Mouse (Mus musculus): ENCODE data around the gene Krt81. TPM values are rescaled to one million over a fixed set of nuclear protein-coding genes. Genes with fewer than 3 reads are reported as not detected.

Krt81 gene
- polyA plus RNA-seq, 1 experiment: not detected

DNA sequence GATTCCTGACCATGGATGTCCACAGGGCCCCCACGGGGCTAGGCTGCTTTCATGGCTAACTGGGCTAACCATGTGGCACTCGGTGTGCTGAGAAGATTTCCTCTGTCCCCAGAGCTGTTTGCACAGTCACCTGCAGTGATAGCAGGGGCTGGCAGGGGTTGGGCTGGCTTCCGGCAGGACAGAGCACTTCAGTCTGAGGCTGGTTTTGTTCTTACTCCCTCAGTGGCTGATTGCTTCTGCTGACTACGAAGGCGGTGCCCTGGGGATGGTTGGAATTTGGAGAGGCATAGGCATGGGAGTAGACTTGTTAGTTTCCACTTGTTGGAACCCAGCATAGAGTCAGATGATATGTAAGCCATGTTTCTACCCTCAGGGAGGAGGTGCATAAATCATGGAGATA, 38.6 kb downstream of the Krt81 start:
- TF ChIP-seq CTCF (IDR thresholded peaks at IDR 0.05; ENCODE audit: insufficient read depth, low read length) (no peak), POLR2A (IDR thresholded peaks at IDR 0.05; ENCODE audit: borderline replicate concordance, extremely low read depth, low read depth, low read length) (no peak)
- no peak overlapping the region for H3K4me3 ChIP-seq (replicated peaks; ENCODE audit: extremely low read depth, low read depth, low read length)
- DNase-seq: no peak
- no peaks in the 10 kb centered on the region for H3K4me1 ChIP-seq (ENCODE audit: control insufficient read depth, insufficient read depth, low read length)
- WGBS: 24% methylated on average over 5 of the region's 5 CpGs

- no peak for TF ChIP-seq CTCF (IDR thresholded peaks at IDR 0.05; ENCODE audit: insufficient read depth, low read length)
- TF ChIP-seq POLR2A (IDR thresholded peaks at IDR 0.05; ENCODE audit: borderline replicate concordance, extremely low read depth, low read depth, low read length): no peak
- H3K4me1 ChIP-seq (ENCODE audit: control insufficient read depth, insufficient read depth, low read length): no peaks in the 10 kb centered on the region
- 49% methylated on average over 6 of the region's 6 CpGs for WGBS
- H3K4me3 ChIP-seq (replicated peaks; ENCODE audit: extremely low read depth, low read depth, low read length): no peak overlapping the region
- no peak for DNase-seq
These were observed 42.6 kb downstream of the Krt81 start for GRCm38 (mm10) chr15:101420903-101421302.

DNA sequence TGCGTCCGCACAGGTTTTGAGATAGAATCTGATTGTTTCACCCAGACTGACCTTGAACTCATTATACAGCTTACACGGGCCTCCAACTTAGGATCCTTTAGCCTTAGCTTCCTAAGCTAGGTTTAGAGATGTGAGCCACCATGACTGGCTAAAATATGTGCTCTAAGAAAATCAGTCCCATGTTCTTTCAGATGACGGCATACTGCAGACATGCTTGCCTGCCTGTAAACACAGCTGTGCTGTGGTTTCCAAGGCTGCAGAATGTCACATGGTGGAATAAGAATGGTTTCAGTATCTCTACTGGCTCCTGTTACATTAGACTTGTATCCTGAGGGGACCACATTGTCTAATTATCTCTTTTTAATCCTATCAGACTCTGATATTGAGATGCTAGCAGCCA, 44.6 kb downstream of the Krt81 start:
- no peak overlapping the region for H3K4me3 ChIP-seq (replicated peaks; ENCODE audit: extremely low read depth, low read depth, low read length)
- no peaks in the 10 kb centered on the region for H3K4me1 ChIP-seq (ENCODE audit: control insufficient read depth, insufficient read depth, low read length)
- WGBS: 76% methylated on average over 4 of the region's 4 CpGs
- TF ChIP-seq CTCF (IDR thresholded peaks at IDR 0.05; ENCODE audit: insufficient read depth, low read length) (no peak), POLR2A (IDR thresholded peaks at IDR 0.05; ENCODE audit: borderline replicate concordance, extremely low read depth, low read depth, low read length) (no peak)
- no peak for DNase-seq

GRCm38 (mm10) chr15:101414807-101415565, 48.6 kb downstream of the Krt81 start:
- no peaks in the 10 kb centered on the region for H3K4me1 ChIP-seq (ENCODE audit: control insufficient read depth, insufficient read depth, low read length)
- WGBS: 43% methylated on average over 11 of the region's 11 CpGs

DNA sequence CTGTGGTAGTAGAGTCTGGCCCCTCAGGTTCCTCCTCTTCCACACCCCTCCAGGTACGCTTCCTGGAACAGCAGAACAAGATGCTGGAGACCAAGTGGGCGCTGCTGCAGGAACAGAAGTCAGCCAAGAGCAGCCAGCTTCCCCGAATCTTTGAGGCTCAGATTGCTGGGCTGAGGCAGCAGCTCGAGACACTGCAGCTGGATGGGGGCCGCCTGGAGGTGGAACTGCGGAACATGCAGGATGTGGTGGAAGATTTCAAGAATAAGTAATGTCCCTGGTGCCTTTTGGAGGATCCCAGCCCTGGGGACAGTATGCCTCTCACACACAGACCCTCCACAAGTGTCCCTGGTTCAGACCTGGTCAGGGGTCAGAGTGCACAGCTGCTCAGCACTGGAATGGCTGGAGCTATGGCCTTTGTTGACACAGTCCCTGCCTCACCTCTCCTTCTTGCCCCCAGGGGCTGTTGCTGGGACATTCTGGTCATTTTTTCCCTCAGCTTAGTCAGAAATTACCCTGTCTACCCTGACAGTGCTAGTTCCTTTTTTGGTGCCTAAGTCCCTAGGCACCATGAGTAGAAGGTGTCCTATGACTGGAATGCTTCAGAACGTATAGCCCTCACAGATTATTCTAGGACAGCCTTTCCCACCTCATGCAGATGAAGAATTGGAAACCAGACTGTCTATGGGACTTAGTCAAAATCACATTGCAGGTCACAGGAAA, 49.5 kb downstream of the Krt81 start:
- no peak for DNase-seq
- no peaks in the 10 kb centered on the region for H3K4me1 ChIP-seq (ENCODE audit: control insufficient read depth, insufficient read depth, low read length)
- no peak overlapping the region for H3K4me3 ChIP-seq (replicated peaks; ENCODE audit: extremely low read depth, low read depth, low read length)
- TF ChIP-seq CTCF (IDR thresholded peaks at IDR 0.05; ENCODE audit: insufficient read depth, low read length) (no peak), POLR2A (IDR thresholded peaks at IDR 0.05; ENCODE audit: borderline replicate concordance, extremely low read depth, low read depth, low read length) (no peak)
- WGBS: 38% methylated on average over 7 of the region's 7 CpGs

More at GRCm38 (mm10) chr15:101414807-101415565, 48.6 kb downstream of the Krt81 start:
- DNase-seq: no peak
- no peak overlapping the region for H3K4me3 ChIP-seq (replicated peaks; ENCODE audit: extremely low read depth, low read depth, low read length)
- TF ChIP-seq CTCF (IDR thresholded peaks at IDR 0.05; ENCODE audit: insufficient read depth, low read length): no peak
- TF ChIP-seq POLR2A (IDR thresholded peaks at IDR 0.05; ENCODE audit: borderline replicate concordance, extremely low read depth, low read depth, low read length): no peak

DNA sequence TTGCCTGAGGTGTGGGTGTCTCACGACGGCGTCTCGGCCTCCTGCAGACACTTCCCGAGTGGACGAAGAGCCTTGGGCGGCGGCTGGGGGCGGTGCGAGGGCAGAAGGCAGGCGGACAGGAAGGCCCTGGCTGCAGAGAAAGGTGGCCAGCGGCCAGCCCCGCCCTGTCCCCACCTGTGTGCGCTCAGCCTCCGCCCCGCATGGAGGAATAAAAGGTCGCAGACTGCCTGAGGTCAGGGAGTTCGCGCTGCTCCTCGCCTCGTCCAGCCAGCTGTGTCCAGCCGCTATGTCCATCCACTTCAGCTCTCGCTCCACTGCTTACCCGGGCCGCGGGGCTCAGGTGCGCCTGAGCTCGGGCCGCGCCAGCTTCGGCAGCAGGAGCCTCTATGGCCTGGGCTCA, 51.4 kb downstream of the Krt81 start:
- Histone ChIP-seq H3K4me1 (ENCODE audit: control insufficient read depth, insufficient read depth, low read length) (no peaks in the 10 kb centered on the region), H3K4me3 (replicated peaks; ENCODE audit: extremely low read depth, low read depth, low read length) (peak overlapping the region; percentile 67)
- 28% methylated on average over 31 of the region's 31 CpGs for WGBS
- no peak for TF ChIP-seq CTCF (IDR thresholded peaks at IDR 0.05; ENCODE audit: insufficient read depth, low read length)
- peak; percentile 85; the same call in 1 of the 2 replicates for TF ChIP-seq POLR2A (IDR thresholded peaks at IDR 0.05; ENCODE audit: borderline replicate concordance, extremely low read depth, low read depth, low read length)
- DNase-seq: peak; percentile 83

DNA sequence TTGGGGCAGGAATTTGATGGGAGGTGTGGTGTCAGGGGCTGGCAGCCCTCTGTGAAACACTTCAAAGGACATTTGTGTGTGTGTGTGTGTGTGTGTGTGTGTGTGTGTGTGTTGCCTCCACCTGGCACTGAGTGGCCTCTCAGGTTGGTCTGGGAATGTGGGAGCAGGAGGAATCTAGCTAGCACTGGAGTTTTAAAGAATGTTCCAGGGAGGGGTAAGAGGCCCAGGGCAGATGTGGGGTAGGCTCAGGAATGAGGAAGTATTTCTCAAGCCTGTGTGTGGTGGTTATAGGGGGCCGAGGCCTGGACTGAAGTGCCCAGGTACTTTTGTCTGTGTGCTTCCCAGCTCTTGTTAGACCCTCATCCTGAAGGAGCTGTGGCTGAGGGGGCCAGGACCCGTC, 52.8 kb downstream of the Krt81 start, which contains the start of gene Krt7:
Gene Krt7 (plus strand): TSS at position 269 of the 400 bp plus-strand sequence.
- no peak for TF ChIP-seq POLR2A (IDR thresholded peaks at IDR 0.05; ENCODE audit: borderline replicate concordance, extremely low read depth, low read depth, low read length)
- TF ChIP-seq CTCF (IDR thresholded peaks at IDR 0.05; ENCODE audit: insufficient read depth, low read length): no peak
- peak; percentile 67 for DNase-seq
- Histone ChIP-seq H3K4me3 (replicated peaks; ENCODE audit: extremely low read depth, low read depth, low read length) (peak within 1 kb of the TSS; percentile 57), H3K4me1 (ENCODE audit: control insufficient read depth, insufficient read depth, low read length) (no peaks in the 10 kb centered on the region)
- 28% methylated on average over 2 of the region's 2 CpGs for WGBS

Other genes starting within 250 kb of the Krt81 start
- 36.6 and 58.8 TPM in 2 replicates for gene Grasp, start 239.6 kb downstream of the Krt81 start, polyA plus RNA-seq (2012; rRNA removed)
- gene Nr4a1, start 209.5 kb downstream of the Krt81 start, polyA plus RNA-seq (2012; rRNA removed): 40.0 and 43.4 TPM in 2 replicates
- 36.1 and 38.6 TPM in 2 replicates for gene Atg101, start 179.5 kb downstream of the Krt81 start, polyA plus RNA-seq (2012; rRNA removed)
- gene 6030408B16Rik, start 170.5 kb downstream of the Krt81 start, polyA plus RNA-seq (2012; rRNA removed): 35.1 and 39.4 TPM in 2 replicates
- 130 and 155 TPM in 2 replicates for gene Krt80, start 93.6 kb downstream of the Krt81 start, polyA plus RNA-seq (2012; rRNA removed)
- 136 and 143 TPM in 2 replicates for gene Krt7, start 52.7 kb downstream of the Krt81 start, polyA plus RNA-seq (2012; rRNA removed)
- gene Krt87, start 24.9 kb downstream of the Krt81 start, polyA plus RNA-seq (2012; rRNA removed): 0.24 and 0.44 TPM in 2 replicates
- not detected in 2 replicates for gene Krt88, start 16.0 kb downstream of the Krt81 start, polyA plus RNA-seq (2012; rRNA removed)
- 0.09 and 0.12 TPM in 2 replicates for gene Krt86, start 9.7 kb upstream of the Krt81 start, polyA plus RNA-seq (2012; rRNA removed)
- 0.06 and 0.25 TPM in 2 replicates for gene Krt83, start 27.8 kb upstream of the Krt81 start, polyA plus RNA-seq (2012; rRNA removed)
- not detected in 2 replicates for gene Gm49425, start 53.5 kb upstream of the Krt81 start, polyA plus RNA-seq (2012; rRNA removed)
- gene Krt84, start 69.1 kb upstream of the Krt81 start, polyA plus RNA-seq (2012; rRNA removed): 0.13 TPM in 1 of 2 replicates, not detected in the other
- not detected in 2 replicates for gene Krt82, start 86.9 kb upstream of the Krt81 start, polyA plus RNA-seq (2012; rRNA removed)
- gene Krt90, start 99.2 kb upstream of the Krt81 start, polyA plus RNA-seq (2012; rRNA removed): 0.22 TPM in 1 of 2 replicates, not detected in the other
- gene Krt75, start 110.2 kb upstream of the Krt81 start, polyA plus RNA-seq (2012; rRNA removed): 0.14 TPM in 1 of 2 replicates, not detected in the other
- gene Gm5414, start 164.4 kb upstream of the Krt81 start, polyA plus RNA-seq (2012; rRNA removed): not detected in 2 replicates
- not detected in 2 replicates for gene Gm5478, start 183.6 kb upstream of the Krt81 start, polyA plus RNA-seq (2012; rRNA removed)
- 1.5 TPM in 1 of 2 replicates, not detected in the other for gene Krt6b, start 216.5 kb upstream of the Krt81 start, polyA plus RNA-seq (2012; rRNA removed)
- 7.3 TPM in 1 of 2 replicates, not detected in the other for gene Krt6a, start 230.6 kb upstream of the Krt81 start, polyA plus RNA-seq (2012; rRNA removed)
- 0.79 and 103 TPM in 2 replicates for gene Krt5, start 249.1 kb upstream of the Krt81 start, polyA plus RNA-seq (2012; rRNA removed)